Mouse (Mus musculus): Measurements from ENCODE around the gene Atp2b1.

Atp2b1 gene

DNA sequence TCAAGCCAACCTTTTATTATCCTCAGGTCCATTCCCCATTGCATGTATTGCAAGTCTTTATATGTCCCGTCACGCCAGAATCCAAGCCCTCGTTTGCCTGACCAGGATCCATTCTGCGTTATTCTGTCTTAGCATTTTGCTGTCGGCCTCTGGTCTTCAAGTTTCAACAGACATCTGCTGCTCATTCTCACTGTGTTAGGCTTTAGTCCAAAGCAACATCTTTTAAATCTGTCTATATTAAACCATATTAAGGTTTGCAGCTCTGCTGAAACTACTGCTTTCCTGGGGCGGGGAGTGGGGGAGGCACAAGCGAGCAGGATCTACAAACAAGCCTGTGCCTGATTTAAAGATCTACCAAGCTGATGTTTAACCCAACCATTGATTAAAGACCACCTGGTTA is 115.6 kb downstream of the Atp2b1 start:
- no peak for DNase-seq (ENCODE audit: low read depth, low spot score)

DNA sequence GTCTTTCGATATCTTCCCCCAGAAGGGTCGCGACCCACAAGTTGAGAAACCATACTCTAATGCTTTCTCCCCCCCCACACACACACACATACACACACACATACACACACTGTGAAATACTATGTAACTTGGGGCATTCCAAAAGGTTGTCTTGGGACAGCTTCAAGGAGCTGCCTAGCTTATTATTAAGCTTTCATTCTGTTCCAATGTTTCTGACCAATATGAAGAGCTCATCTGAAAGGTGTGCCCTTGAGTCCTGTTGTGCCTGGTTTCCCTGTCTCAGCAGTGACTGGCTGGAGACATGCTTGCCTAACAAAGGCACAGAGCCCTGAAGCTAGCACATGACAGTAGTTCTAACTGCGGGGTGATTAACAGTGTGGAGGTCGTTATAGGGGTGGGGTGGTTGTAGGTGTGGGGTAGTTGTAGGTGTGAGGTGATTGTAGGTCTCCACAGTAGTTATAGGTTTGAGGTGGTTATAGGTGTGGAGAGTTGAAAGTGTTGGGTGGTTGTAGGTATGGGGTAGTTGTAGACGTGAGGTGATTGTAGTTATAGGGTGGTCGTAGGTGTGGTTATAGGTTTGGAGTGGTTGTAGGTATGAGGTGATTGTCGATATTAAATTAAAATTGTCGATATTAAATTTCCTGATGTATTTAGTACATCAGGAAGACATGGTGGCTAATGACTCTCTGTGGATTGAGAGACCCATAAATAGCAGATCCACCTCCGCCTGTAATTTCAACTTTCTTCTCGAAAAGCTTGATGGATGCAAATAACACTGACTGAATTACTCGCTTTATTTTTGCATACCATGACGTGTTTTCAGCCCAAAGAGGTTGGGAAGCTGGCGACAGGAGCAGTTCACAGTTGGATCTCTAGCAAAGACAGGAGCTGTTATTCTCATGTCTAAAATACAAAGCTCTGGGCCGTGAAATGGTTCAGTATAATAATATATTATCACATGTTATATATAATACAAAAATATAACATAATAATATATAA is 119.9 kb downstream of the Atp2b1 start:
- no peak for DNase-seq (ENCODE audit: low read depth, low spot score)

DNA sequence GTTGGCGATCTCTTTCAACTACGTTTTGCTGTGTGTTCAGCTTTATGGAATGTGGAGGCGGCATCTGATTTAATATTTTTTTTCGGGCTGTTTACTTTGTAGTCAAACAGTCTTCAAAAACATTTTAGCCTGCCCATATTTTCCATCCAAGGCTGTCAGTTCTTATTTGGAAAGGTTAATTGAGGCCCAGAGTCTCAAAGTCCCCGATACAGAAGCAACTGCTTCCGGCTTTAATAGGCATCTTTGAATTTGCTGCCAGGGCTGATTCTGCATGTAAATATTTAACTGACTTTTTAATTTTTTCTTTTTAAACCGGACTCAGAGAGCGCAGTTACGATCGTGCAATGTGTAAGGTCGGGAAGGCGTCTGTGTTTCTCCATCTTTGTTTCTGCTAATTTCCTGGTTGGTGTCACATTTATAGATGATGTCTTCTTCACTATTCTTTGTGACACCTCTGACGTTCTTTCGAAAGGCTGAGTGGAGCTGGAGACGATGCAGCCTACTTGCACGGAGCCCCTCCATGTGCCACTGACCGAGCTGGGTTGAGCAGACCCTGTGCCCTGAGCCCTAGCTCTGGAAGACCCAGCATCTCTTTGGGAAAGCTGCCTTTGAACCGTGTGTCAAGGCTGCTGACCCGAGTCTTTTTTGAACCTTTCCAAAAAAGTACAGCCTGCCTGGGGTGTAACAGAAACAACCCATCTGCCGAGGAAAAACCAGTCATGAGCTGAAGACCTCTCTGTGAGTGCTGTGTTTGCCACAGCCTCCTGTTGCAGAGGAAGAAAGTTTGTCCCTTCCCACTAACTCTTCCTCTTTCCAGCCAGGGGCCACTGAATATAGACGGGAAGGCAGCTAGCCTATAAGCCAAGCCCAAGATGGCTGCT is 123.2 kb downstream of the Atp2b1 start:
- no peak for DNase-seq (ENCODE audit: low read depth, low spot score)

DNA sequence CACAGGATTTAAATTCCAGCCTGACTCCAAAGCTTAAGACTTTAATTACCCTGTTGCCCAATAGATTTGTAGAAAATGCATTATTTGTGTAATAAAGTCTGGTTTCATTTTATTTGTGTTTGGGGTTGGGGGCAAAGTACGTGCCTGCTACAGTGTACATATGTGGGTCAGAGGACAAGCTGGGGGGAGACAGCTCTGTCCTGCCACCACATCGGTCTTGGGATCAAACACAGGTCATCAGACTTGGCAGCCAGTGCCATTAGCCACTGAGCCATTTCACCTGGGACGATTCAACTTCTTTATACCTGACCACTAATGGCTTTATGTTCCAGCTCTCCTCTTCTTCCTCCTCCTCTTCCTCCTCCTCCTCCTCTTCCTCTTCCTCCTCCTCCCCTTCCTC is 124.7 kb downstream of the Atp2b1 start:
- DNase-seq (ENCODE audit: low read depth, low spot score) = no peak

DNA sequence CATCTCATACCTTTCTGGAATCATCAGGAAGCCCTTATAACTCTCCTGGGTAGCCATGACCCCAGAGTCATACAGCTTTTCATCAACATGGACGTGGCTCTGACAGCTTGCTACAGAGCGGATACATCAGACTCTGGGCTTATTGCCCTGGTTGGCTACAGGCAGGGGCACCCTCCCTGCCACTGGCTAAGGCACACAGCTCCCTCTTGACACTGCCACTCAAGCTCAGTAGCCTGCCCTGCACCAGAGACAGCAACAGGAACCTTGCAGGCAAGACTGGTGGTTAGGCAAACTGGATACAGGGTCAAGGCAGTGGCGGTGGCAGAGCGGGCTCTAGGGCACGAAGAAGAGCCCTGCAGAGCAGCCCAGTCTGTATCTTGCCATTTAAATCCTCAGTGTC is 126.0 kb downstream of the Atp2b1 start:
- DNase-seq (ENCODE audit: low read depth, low spot score) = no peak

DNA sequence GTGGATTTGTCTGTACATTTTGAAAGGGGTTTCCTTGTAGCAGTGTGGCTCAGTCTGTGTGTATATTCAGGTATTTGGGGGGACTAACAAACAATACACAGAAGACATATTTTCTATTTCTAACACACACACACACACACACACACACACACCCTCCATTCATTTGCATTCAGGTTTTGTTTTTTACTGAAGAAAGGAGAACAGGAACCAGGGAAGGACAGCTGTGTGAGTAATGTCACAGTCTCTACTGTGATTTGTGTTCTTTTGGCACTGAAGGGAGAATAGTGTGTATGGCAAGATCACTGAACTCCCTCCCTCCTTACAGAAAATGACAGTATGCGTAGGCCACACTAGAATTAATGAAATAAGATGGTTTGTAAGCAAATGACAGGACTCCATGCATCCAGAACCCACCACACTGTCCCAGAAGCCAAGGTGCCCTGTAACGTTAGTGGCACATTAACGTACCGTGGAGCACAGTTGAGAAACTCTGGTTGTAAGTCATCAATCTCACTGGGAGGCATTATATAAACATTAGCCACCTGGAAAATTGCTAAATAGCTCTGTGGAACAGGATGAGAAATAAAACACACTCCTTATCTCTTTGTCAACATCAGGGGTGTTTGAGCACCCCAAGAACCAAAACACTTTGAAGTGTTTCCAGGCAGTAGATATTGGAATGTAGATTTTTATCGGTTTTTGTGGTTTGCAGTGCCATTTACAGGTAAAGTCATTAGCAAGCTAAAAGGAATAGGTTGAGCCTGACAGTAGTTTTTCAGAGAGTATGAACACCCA is 132.7 kb downstream of the Atp2b1 start:
- peak; percentile 20 for DNase-seq (ENCODE audit: low read depth, low spot score)

DNA sequence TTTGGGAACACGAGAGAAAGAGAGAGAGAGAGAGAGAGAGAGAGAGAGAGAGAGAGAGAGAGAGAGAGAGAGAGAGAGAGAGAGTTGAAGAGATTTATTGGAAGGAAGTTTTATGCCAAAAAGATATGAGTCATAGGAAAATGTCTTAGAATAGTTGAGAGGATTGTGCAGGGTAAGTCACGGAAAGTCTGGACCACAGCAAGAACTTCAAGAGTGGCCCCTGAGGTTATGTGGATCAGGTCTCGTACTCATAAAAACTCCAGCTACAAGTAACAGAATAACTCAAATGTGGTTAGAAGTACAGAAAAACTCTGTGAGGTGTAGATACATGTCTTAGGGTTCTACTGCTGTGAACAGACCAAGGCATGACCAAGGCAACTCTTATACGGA is 133.3 kb downstream of the Atp2b1 start:
- peak; percentile 72 for DNase-seq (ENCODE audit: low read depth, low spot score)

DNA sequence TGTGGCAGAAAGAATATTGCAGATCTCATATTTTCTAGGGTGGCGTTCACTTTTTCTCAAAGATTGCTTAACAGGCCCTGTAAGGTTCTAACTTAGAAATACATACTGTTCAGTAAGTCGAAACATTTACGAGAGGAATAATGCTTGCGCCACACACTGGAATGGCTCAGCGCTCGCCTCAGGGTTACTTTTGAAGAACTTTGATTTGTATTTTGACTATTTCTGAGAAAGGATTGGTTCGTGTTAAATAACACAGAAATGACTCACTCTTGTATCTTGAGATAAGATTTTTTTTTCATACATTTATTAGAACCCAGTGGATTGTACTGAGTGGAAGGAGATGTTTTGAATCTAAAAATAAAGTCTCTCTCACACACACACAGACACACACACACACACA is 135.9 kb downstream of the Atp2b1 start:
- DNase-seq (ENCODE audit: low read depth, low spot score) = peak; percentile 80

DNA sequence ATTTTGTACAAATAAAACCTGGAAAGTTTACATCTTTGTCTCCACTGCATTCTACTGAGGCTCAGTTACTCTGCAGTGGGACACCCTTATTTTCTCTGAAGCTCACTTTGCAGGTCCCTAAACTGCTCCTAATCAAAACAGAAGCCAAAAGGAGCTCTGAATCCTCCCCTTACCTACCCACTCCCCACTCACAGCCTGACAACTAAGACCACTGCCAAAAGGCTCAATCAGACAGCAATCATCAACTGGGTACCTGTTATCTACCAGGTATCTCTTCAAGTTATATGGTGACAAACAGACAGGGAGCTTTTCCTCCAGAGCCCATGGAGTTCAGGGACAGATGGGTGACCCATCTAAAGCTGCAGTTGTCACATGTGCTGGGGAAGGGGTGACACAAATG is 138.9 kb downstream of the Atp2b1 start:
- no peak for DNase-seq (ENCODE audit: low read depth, low spot score)

DNA sequence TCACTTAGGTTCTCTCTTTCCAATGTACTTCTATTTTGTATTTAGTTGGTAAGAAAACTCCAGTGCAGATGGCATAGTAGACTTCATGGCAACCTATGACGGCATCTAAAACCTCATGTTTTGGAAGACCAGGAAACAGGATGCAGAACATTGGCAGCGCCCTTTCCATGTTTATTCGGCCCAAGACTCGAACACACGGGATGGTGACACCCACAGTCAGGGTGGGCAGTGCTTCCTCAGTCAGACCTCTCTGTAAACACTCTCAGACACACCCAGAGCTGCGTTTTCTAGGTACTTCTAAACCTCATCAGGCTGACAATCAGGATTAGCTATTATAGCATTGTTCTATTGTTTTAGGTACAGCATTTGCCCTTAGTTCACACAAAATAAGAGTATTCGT is 146.4 kb downstream of the Atp2b1 start:
- DNase-seq (ENCODE audit: low read depth, low spot score) = no peak

DNA sequence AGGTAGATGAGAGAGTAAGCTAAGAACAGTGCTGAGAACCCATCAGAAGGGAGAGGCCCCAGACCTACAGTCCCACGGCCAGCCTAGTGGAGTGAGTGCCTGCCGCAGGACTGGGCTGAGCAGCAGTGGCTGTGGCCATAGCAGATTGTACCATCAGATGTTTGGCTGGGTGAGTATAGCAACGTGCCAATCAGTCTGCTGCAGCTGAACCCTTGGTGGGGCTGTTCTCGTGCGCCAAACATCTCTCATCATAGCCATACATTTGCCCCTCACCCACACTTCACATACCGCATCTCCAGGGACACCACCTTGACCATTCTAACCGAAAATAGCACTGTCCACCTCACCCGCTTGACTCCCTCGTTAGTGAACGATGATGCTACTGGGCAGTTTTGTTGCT is 147.2 kb downstream of the Atp2b1 start:
- DNase-seq (ENCODE audit: low read depth, low spot score) = no peak

DNA sequence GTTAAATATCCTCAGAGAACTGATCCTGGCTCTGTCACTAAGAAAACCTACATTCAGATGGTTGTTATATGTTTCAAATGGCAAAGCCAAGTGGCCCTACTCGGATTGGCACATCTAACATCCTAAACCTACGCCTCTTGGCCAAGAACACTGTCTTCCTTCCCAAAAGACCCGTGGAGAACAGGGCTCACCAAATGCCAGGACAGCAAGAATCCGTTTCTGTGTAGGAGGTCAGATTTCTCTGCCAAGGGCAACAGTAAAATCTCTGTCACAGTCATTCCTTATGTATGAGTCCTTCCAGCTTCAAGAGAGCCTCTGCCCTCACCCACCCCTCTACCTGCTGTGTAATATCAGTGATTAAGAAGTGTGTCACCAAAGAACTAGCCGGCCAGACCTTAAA is 148.3 kb downstream of the Atp2b1 start:
- peak; percentile 75 for DNase-seq (ENCODE audit: low read depth, low spot score)

All from 3T3-L1 (cell line).